Mouse (Mus musculus) CH12.LX (cell line): ENCODE results near the gene Kmo. TPM values are rescaled to one million over a fixed set of nuclear protein-coding genes. Genes with fewer than 3 reads are reported as not detected.

Source experiments
- DNase-seq: peaks from one replicate; pipeline ENCODE4 v3.0.0-alpha.2; 2013; ENCODE audit errors: extremely low read depth
- H3K27ac ChIP-seq: 2 replicates; pipeline ENCODE4 v1.5.1; 2012; ENCODE audit warnings: low read depth, mild to moderate bottlenecking, control low read depth, moderate library complexity; ENCODE audit not compliant: insufficient read depth
- H3K27me3 ChIP-seq: replicated peaks from 2 replicates; pipeline ENCODE3; 2012; ENCODE audit warnings: inconsistent platforms
- H3K36me3 ChIP-seq, 2 experiments: replicated peaks in 1 of 2; 2 replicates each; pipeline versions ENCODE3 to v1.6.1; 2012; ENCODE audit warnings: inconsistent platforms in 1 of 2, low read length in 1 of 2, mild to moderate bottlenecking in 1 of 2, mixed read lengths in 1 of 2, moderate library complexity in 1 of 2; ENCODE audit not compliant: control insufficient read depth in 1 of 2, insufficient read depth in 1 of 2
- H3K4me1 ChIP-seq, 2 experiments: 2 replicates each; pipeline ENCODE4 v1.6.1; 2012; ENCODE audit warnings: inconsistent platforms in 1 of 2, moderate library complexity in 1 of 2; ENCODE audit not compliant: insufficient read depth in 2 of 2, control insufficient read depth in 1 of 2
- H3K4me2 ChIP-seq: 2 replicates; pipeline ENCODE4 v1.6.1; 2012; ENCODE audit warnings: low read depth, mild to moderate bottlenecking, control low read depth; ENCODE audit not compliant: poor library complexity, insufficient read depth, severe bottlenecking
- H3K4me3 ChIP-seq, 3 experiments: fragments of 150-350 bp in 1 of 3; sonication (generic) in 1 of 3; replicated peaks in 1 of 3; 2 replicates each; pipeline versions ENCODE3 to v1.5.1; 2011 to 2012; ENCODE audit warnings: low read depth in 2 of 3, low read length in 2 of 3, mild to moderate bottlenecking in 2 of 3, moderate library complexity in 2 of 3, control low read depth in 1 of 3, improper control_type of control experiment in 1 of 3, inconsistent platforms in 1 of 3, mixed read lengths in 1 of 3; ENCODE audit not compliant: poor library complexity in 1 of 3
- H3K79me2 ChIP-seq: replicated peaks from 2 replicates; pipeline ENCODE4 v1.6.1; 2012; ENCODE audit warnings: mild to moderate bottlenecking, moderate library complexity; ENCODE audit not compliant: control insufficient read depth, poor library complexity, insufficient read depth, severe bottlenecking; ENCODE audit errors: extremely low read depth
- H3K9ac ChIP-seq: 2 replicates; pipeline ENCODE4 v1.6.1; 2012; ENCODE audit warnings: low read depth, mild to moderate bottlenecking, control low read depth, moderate library complexity; ENCODE audit not compliant: insufficient read depth
- H3K9me3 ChIP-seq: replicated peaks from 2 replicates; pipeline ENCODE3; 2012; ENCODE audit warnings: low read length, inconsistent platforms, mixed read lengths
- BHLHE40 ChIP-seq: IDR thresholded peaks from 2 replicates; pipeline ENCODE4 v1.6.1; 2011; ENCODE audit warnings: mild to moderate bottlenecking, low read depth, low read length, improper control_type of control experiment
- CHD2 ChIP-seq: IDR thresholded peaks from 2 replicates; pipeline ENCODE4 v1.6.1; 2011; ENCODE audit warnings: low read length, improper control_type of control experiment
- CTCF ChIP-seq, 2 experiments: IDR thresholded peaks in 1 of 2; conservative IDR thresholded peaks in 1 of 2; 2 replicates each; pipeline ENCODE4 v1.5.1; 2011 to 2012; ENCODE audit warnings: low read depth in 2 of 2, low read length in 2 of 2, improper control_type of control experiment in 1 of 2, inconsistent platforms in 1 of 2, mild to moderate bottlenecking in 1 of 2, moderate library complexity in 1 of 2
- ELF1 ChIP-seq: IDR thresholded peaks from 2 replicates; pipeline ENCODE4 v1.6.1; 2014; ENCODE audit warnings: low read depth, mild to moderate bottlenecking, inconsistent platforms, low read length, improper control_type of control experiment
- ETS1 ChIP-seq: conservative IDR thresholded peaks from 2 replicates; pipeline ENCODE4 v1.6.1; 2012; ENCODE audit warnings: low read depth, mild to moderate bottlenecking, inconsistent platforms, low read length, improper control_type of control experiment, moderate library complexity
- GABPA ChIP-seq: IDR thresholded peaks from 2 replicates; pipeline ENCODE4 v1.6.1; 2012; ENCODE audit warnings: low read depth, low read length, improper control_type of control experiment, inconsistent platforms; ENCODE audit not compliant: insufficient replicate concordance
- HCFC1 ChIP-seq: IDR thresholded peaks from 2 replicates; pipeline ENCODE4 v1.6.1; 2012; ENCODE audit warnings: low read depth, mild to moderate bottlenecking, inconsistent platforms, low read length, improper control_type of control experiment
- JUN ChIP-seq: IDR thresholded peaks from 2 replicates; pipeline ENCODE4 v1.6.1; 2011; ENCODE audit warnings: low read depth, mild to moderate bottlenecking, low read length, improper control_type of control experiment, moderate library complexity; ENCODE audit not compliant: insufficient read depth
- JUND ChIP-seq: conservative IDR thresholded peaks from 2 replicates; pipeline ENCODE4 v1.6.1; 2011; ENCODE audit warnings: low read depth, low read length, improper control_type of control experiment
- KAT2A ChIP-seq: IDR thresholded peaks from 2 replicates; pipeline ENCODE4 v1.6.1; 2012; ENCODE audit warnings: low read length, improper control_type of control experiment, inconsistent platforms; ENCODE audit not compliant: insufficient replicate concordance
- MAFK ChIP-seq: IDR thresholded peaks from 2 replicates; pipeline ENCODE4 v1.6.1; 2011; ENCODE audit warnings: low read length, improper control_type of control experiment; ENCODE audit not compliant: insufficient replicate concordance
- MAX ChIP-seq: IDR thresholded peaks from 2 replicates; pipeline ENCODE4 v1.6.1; 2011; ENCODE audit warnings: low read length, improper control_type of control experiment
- MEF2A ChIP-seq: IDR thresholded peaks from 2 replicates; pipeline ENCODE4 v1.6.1; 2014; ENCODE audit warnings: low read depth, mild to moderate bottlenecking, inconsistent platforms, low read length, improper control_type of control experiment, borderline replicate concordance
- MXI1 ChIP-seq: IDR thresholded peaks from 2 replicates; pipeline ENCODE4 v1.6.1; 2011; ENCODE audit warnings: mild to moderate bottlenecking, low read depth, low read length, improper control_type of control experiment
- MYC ChIP-seq: IDR thresholded peaks from 2 replicates; pipeline ENCODE4 v1.6.1; 2011; ENCODE audit warnings: low read depth, mild to moderate bottlenecking, improper control_type of control experiment, low read length
- NRF1 ChIP-seq: IDR thresholded peaks from 2 replicates; pipeline ENCODE4 v1.6.1; 2014; ENCODE audit warnings: low read depth, mild to moderate bottlenecking, inconsistent platforms, low read length, improper control_type of control experiment, moderate library complexity
- PAX5 ChIP-seq: IDR thresholded peaks from 2 replicates; pipeline ENCODE4 v1.6.1; 2012; ENCODE audit warnings: low read length, inconsistent platforms, mixed read lengths
- POLR2A ChIP-seq: IDR thresholded peaks from 2 replicates; pipeline ENCODE4 v1.6.1; 2011; ENCODE audit warnings: low read depth, mild to moderate bottlenecking, improper control_type of control experiment, low read length
- POLR2AphosphoS2 ChIP-seq: IDR thresholded peaks from 2 replicates; pipeline ENCODE4 v1.6.1; 2011; ENCODE audit warnings: low read depth, low read length, improper control_type of control experiment
- RAD21 ChIP-seq: IDR thresholded peaks from 2 replicates; pipeline ENCODE4 v1.6.1; 2011; ENCODE audit warnings: low read depth, mild to moderate bottlenecking, low read length, improper control_type of control experiment, moderate library complexity
- SMC3 ChIP-seq: IDR thresholded peaks from 2 replicates; pipeline ENCODE4 v1.6.1; 2011; ENCODE audit warnings: low read depth, low read length, improper control_type of control experiment
- TBP ChIP-seq: conservative IDR thresholded peaks from 2 replicates; pipeline ENCODE4 v1.6.1; 2011; ENCODE audit warnings: low read depth, low read length, improper control_type of control experiment
- TCF12 ChIP-seq: IDR thresholded peaks from 2 replicates; pipeline ENCODE4 v1.6.1; 2014; ENCODE audit warnings: low read depth, mild to moderate bottlenecking, inconsistent platforms, low read length, improper control_type of control experiment
- UBTF ChIP-seq: IDR thresholded peaks from 2 replicates; pipeline ENCODE4 v1.6.1; 2012; ENCODE audit warnings: low read depth, mild to moderate bottlenecking, inconsistent platforms, low read length, improper control_type of control experiment, moderate library complexity
- USF1 ChIP-seq: IDR thresholded peaks from 2 replicates; pipeline ENCODE4 v1.6.1; 2014; ENCODE audit warnings: low read depth, mild to moderate bottlenecking, inconsistent platforms, low read length, improper control_type of control experiment
- ZC3H11A ChIP-seq: IDR thresholded peaks from 2 replicates; pipeline ENCODE4 v1.6.1; 2012; ENCODE audit warnings: low read depth, mild to moderate bottlenecking, inconsistent platforms, low read length, improper control_type of control experiment
- ZKSCAN1 ChIP-seq: IDR thresholded peaks from 2 replicates; pipeline ENCODE4 v1.6.1; 2012; ENCODE audit warnings: low read depth, inconsistent platforms, low read length, improper control_type of control experiment, borderline replicate concordance
- ZMIZ1 ChIP-seq: IDR thresholded peaks from 2 replicates; pipeline ENCODE4 v1.6.1; 2012; ENCODE audit warnings: low read depth, mild to moderate bottlenecking, inconsistent platforms, low read length, improper control_type of control experiment
- dilution Hi-C: fragments of 300-500 bp; cut with MboI; formaldehyde crosslinking; loops from 2 replicates; pipeline ENCODE4 v1.14.3; 2020; ENCODE audit warnings: low sequenced_read_pairs; ENCODE audit not compliant: extremely low pct_unique_long_range_greater_than_20kb, extremely low pct_ligation_motif_present
- in situ Hi-C: fragments of 300-500 bp; cut with MboI; formaldehyde crosslinking; loops from 3 replicates; pipeline ENCODE4 v1.14.3; 2019; ENCODE audit warnings: low sequenced_read_pairs, low pct_ligation_motif_present, low pct_unique_long_range_greater_than_20kb, mixed read lengths
- polyA plus RNA-seq: library from polyadenylated mRNA; unstranded; fragments of >175 nt; gene quantifications from 2 replicates; pipeline ENCODE4 v1.2.1, GENCODE M21; 2012; ENCODE audit warnings: low read depth; ENCODE audit not compliant: insufficient read length
- total RNA-seq, 2 experiments: library from RNA; depleted of rRNA; stranded (reverse); fragments of 300-350 nt in 1 of 2; fragments of >200 nt in 1 of 2; gene quantifications; 2 replicates each; pipeline ENCODE4 v1.2.3; 2012 to 2014

Kmo gene
- total RNA-seq (2012; rRNA removed) (9.7 and 13.2 TPM in 2 replicates), total RNA-seq (2014; rRNA removed) (49.2 and 50.6 TPM in 2 replicates), polyA plus RNA-seq (42.5 and 48.1 TPM in 2 replicates)

DNA sequence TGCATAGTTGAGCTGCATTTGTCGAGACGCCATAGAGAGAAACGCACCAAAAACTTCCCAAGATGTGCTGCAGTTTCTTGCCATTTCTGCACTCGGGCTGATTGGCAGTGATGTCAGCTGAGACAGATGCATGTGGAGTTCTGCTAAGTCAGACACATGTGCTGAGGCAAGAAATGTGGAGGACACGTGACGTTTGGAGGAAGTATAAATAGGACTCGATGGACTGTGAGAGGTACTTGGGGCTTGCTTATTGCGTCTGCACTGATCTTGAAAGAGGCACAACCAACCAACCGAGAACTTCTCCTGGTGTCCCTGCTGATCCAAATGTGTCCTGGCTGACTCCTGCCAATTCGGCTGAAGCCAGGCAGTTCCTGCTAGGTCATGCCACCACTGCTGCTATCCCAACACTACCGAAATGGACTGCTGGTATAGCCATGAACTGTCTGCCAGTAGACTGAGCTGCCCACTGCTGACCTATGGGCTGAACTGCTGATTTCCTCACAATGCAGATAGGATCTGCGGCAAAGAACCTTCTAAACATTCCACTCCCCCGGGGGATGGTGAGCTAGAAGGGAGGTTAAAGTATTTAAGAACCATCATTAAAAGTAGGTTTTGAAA is at the start of gene Kmo:
Gene Kmo (plus strand): TSS at position 568 of the 618 bp plus-strand sequence.
- no peak within 1 kb of the TSS for H3K9ac ChIP-seq
- H3K4me3 ChIP-seq, result no peak within 1 kb of the TSS
- in situ Hi-C loops, result no loop called here
- H3K4me2 ChIP-seq, result no peak within 1 kb of the TSS
- no peaks in the 10 kb centered on the region for H3K27me3 ChIP-seq
- no peaks in the 10 kb centered on the region for H3K9me3 ChIP-seq
- no peak within 1 kb of the TSS for H3K27ac ChIP-seq
- 0 out of 2 replicates have a peak, but pooled peaks cover 14% of the 10 kb centered on the region for H3K79me2 ChIP-seq
- H3K36me3 ChIP-seq, result peaks cover 33 to 72% of the 10 kb centered on the region in 2 experiments
- peaks cover 5 to 60% of the 10 kb centered on the region in 2 experiments; a peak in 3 of 4 replicates for H3K4me1 ChIP-seq
- TF ChIP-seq BHLHE40, result no peak
- TF ChIP-seq MEF2A, result no peak
- TF ChIP-seq GABPA, result no peak
- no peak for TF ChIP-seq ETS1
- TF ChIP-seq ZMIZ1, result no peak
- TF ChIP-seq MYC, result no peak
- no peak for TF ChIP-seq KAT2A
- no peak for TF ChIP-seq UBTF
- TF ChIP-seq TBP, result no peak
- no peak for TF ChIP-seq PAX5
- TF ChIP-seq POLR2AphosphoS2, result no peak
- TF ChIP-seq ELF1, result no peak
- TF ChIP-seq MAFK, result no peak
- TF ChIP-seq NRF1, result no peak
- TF ChIP-seq, all 38 proteins: peak for 0
- dilution Hi-C loops, result no loop called here
- DNase-seq, result no peak

GRCm38 (mm10) chr1:175574129-175574528 is 46.1 kb upstream of the Kmo start:
- H3K27me3 ChIP-seq, result no peaks in the 10 kb centered on the region
- H3K4me2 ChIP-seq, result no peak overlapping the region
- in situ Hi-C loops, result no loop called here
- H3K9me3 ChIP-seq, result no peaks in the 10 kb centered on the region
- no peaks in the 10 kb centered on the region for H3K36me3 ChIP-seq
- dilution Hi-C loops, result no loop called here
- no peaks in the 10 kb centered on the region for H3K4me1 ChIP-seq
- H3K27ac ChIP-seq, result no peak overlapping the region
- DNase-seq, result no peak
- no peaks in the 10 kb centered on the region for H3K79me2 ChIP-seq
- H3K4me3 ChIP-seq, result no peak overlapping the region
- TF ChIP-seq ZC3H11A (no peak), ZKSCAN1 (no peak), CHD2 (no peak), CTCF (conservative IDR thresholded peaks at IDR 0.05 in 1 of 2, IDR thresholded peaks at IDR 0.05 in 1 of 2; ENCODE audit: low read depth in 2 of 2, low read length in 2 of 2) (no peak), MAFK (no peak), MYC (no peak), MEF2A (no peak), TCF12 (no peak), SMC3 (no peak), JUN (no peak), MXI1 (no peak), JUND (no peak), POLR2A (no peak), MAX (no peak), RAD21 (no peak), ZMIZ1 (no peak), USF1 (no peak), HCFC1 (no peak)
- no peak overlapping the region for H3K9ac ChIP-seq
